Mouse (Mus musculus) embryonic facial prominence, embryonic 12.5 days (tissue): ENCODE results near the gene P4htm. TPM values are rescaled to one million over a fixed set of nuclear protein-coding genes. Genes with fewer than 3 reads are reported as not detected.

Source experiments
- ATAC-seq: fragments of 200-750 bp; cut with Nextera tagmentation; 2 replicates; pipeline ENCODE4 v1.8.0; 2017; ENCODE audit not compliant: insufficient number of reproducible peaks, insufficient read depth, low FRiP score, low TSS enrichment
- H3K27ac ChIP-seq: fragments of 300-500 bp; sonication (generic); 2 replicates; pipeline ENCODE4 v1.5.1; 2016; ENCODE audit warnings: mild to moderate bottlenecking
- H3K27me3 ChIP-seq: fragments of 300-500 bp; sonication (generic); 2 replicates; pipeline ENCODE4 v1.6.1; 2016; ENCODE audit warnings: mild to moderate bottlenecking, moderate library complexity
- H3K36me3 ChIP-seq: fragments of 300-500 bp; sonication (generic); 2 replicates; pipeline ENCODE4 v1.6.1; 2016; ENCODE audit warnings: mild to moderate bottlenecking
- H3K4me1 ChIP-seq: fragments of 300-500 bp; sonication (generic); 2 replicates; pipeline ENCODE4 v1.6.1; 2016
- H3K4me2 ChIP-seq: fragments of 300-500 bp; sonication (generic); replicated peaks from 2 replicates; pipeline ENCODE4 v1.6.1; 2016; ENCODE audit warnings: mild to moderate bottlenecking, moderate library complexity
- H3K4me3 ChIP-seq: fragments of 300-500 bp; sonication (generic); 2 replicates; pipeline ENCODE4 v1.5.1; 2016; ENCODE audit warnings: mild to moderate bottlenecking
- H3K9ac ChIP-seq: fragments of 300-500 bp; sonication (generic); 2 replicates; pipeline ENCODE4 v1.6.1; 2016; ENCODE audit warnings: mild to moderate bottlenecking, moderate library complexity
- H3K9me3 ChIP-seq: fragments of 300-500 bp; sonication (generic); 2 replicates; pipeline ENCODE4 v1.6.1; 2016; ENCODE audit warnings: mild to moderate bottlenecking, moderate library complexity
- WGBS: fragments of 180-500 bp; shearing (Covaris S2); methylation state at CpG from one replicate; pipeline ENCODE4 v1.1.7; 2016; 5-methylcytosine and 5-hydroxymethylcytosine counted together
- polyA plus RNA-seq: library from polyadenylated mRNA; unstranded; fragments of >200 nt; fragmentation: Nextera tagmentation; extraction: Ambion mirVana; gene quantifications from 2 replicates; pipeline ENCODE4 v1.2.1, GENCODE M21; 2016

P4htm gene
- polyA plus RNA-seq, 1 experiment from 2014 or later = 11.6 TPM

- H3K27me3 ChIP-seq = no peaks in the 10 kb centered on the region
- H3K4me2 ChIP-seq = peak overlapping the region; percentile 70
- 60% methylated on average over 6 of the region's 6 CpGs for WGBS
- no peak overlapping the region for H3K27ac ChIP-seq
- H3K4me1 ChIP-seq = peaks cover 54% of the 10 kb centered on the region
- no peak for ATAC-seq
- no peaks in the 10 kb centered on the region for H3K9me3 ChIP-seq
- peaks cover 48% of the 10 kb centered on the region for H3K36me3 ChIP-seq
- peak overlapping the region; percentile 90 for H3K4me3 ChIP-seq
- peak overlapping the region; percentile 89 for H3K9ac ChIP-seq
These were observed 20.4 kb downstream of the P4htm start for GRCm38 (mm10) chr9:108577025-108577424.

DNA sequence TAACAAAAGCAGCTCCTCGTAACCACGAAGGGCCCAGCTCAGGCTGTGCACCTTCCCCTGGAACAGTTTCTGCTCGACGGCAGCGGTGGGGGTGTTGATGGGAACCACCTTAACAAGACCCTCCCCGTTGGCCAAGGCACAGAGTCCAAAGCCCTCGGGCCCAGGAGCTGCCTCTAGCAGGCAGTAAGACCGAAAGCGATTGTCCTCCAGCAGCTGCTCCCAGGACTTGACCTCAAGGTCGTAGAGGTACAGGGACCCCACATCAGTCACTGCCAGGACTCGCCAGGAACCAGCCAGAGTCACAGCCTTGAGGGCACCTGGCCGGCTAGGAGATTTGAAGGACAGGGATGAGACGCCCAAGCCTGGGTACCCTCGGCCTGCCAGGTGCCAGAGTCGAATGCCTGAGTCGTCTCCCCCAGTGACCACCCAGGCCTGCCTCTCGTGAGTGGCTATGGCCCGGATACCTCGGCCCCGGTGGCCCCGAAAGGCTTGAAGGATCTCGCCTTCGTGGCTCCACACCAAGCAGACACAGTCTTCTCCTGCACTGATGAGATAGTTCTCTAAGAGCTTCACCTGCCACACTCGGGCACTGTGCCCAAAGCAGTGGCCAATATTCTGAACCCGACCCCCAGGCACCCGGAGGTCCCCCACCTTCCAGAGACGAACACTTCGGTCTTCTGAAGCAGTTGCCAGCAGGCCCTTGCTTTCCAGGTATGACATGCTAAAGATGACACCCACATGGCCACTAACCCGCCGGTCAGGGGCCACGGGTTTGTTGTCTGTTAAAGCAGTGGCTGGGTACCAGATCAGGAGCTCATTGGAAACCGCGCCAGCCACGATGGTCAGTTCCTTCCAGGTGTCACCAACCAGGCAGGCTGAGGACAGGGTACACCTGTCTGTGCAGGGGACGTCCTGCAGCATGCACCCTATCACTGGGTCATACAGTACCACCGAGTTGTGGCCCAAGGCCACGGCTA, 21.9 kb downstream of the P4htm start:
- no peaks in the 10 kb centered on the region for H3K27me3 ChIP-seq
- H3K4me3 ChIP-seq = 0 out of 2 replicates have a peak overlapping the region, but pooled peaks have one; percentile 90
- H3K9ac ChIP-seq = no peak overlapping the region
- H3K36me3 ChIP-seq = peaks cover 53% of the 10 kb centered on the region
- ATAC-seq = no peak
- H3K27ac ChIP-seq = no peak overlapping the region
- WGBS = 91% methylated on average over 37 of the region's 37 CpGs
- no peaks in the 10 kb centered on the region for H3K9me3 ChIP-seq
- no peak overlapping the region for H3K4me2 ChIP-seq
- H3K4me1 ChIP-seq = peaks cover 60% of the 10 kb centered on the region

- Histone ChIP-seq H3K4me3 (no peak overlapping the region), H3K4me2 (no peak overlapping the region), H3K36me3 (peaks cover 53% of the 10 kb centered on the region), H3K4me1 (peaks cover 66% of the 10 kb centered on the region), H3K27ac (no peak overlapping the region), H3K27me3 (no peaks in the 10 kb centered on the region), H3K9ac (no peak overlapping the region), H3K9me3 (no peaks in the 10 kb centered on the region)
- 87% methylated on average over 12 of the region's 12 CpGs for WGBS
- ATAC-seq = no peak
These were observed 22.5 kb downstream of the P4htm start for GRCm38 (mm10) chr9:108574921-108575320.

DNA sequence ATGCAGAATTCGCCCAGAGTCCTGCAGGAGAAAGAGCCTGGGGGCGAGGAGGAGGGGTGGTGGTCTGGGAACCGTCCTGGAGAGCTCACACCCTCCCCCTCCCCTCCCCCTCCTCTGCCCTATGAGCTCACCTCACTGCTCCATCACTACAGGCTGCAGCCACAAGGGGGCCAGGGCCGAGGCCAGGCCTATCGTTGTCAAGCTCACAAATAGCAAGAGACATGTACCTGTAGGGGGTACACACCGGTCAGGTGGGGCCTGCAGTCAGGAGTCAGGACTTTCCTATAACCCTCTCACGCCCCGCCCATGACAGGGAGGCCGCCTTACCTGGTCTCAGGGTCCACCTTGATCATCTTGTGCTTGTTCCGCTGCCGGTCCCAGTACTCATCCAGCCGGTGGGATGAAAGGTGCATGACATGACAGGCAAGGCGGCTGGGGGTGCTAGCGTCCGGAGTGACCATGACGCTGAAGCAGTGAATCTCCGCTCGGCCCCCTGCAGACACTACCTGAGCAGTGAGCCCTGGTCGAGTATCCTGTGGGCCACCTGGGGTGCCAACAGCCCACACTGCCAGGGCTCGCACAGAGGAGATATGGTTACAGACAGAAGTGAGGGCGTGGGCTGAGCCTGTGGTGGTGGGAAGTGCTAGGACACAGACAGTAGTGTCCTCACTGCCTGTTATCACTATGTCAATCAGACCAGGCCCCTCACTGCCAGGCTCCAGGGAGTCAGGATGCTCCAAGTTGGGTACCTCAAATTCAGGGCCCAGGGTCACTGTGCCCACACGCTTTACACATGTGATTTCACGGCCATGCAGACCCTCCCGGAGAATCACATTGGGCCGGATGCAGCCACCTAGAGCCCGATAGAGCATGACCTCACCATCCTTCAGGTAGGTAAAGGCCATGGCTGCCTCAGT, 23.4 kb downstream of the P4htm start:
- 51% methylated on average over 26 of the region's 26 CpGs for WGBS
- peaks cover 53% of the 10 kb centered on the region for H3K36me3 ChIP-seq
- no peaks in the 10 kb centered on the region for H3K27me3 ChIP-seq
- no peak for ATAC-seq
- H3K4me1 ChIP-seq = peaks cover 58% of the 10 kb centered on the region
- no peak overlapping the region for H3K4me3 ChIP-seq
- H3K4me2 ChIP-seq = no peak overlapping the region; the same call in 1 of the 2 replicates
- H3K9ac ChIP-seq = no peak overlapping the region
- no peaks in the 10 kb centered on the region for H3K9me3 ChIP-seq
- no peak overlapping the region for H3K27ac ChIP-seq

GRCm38 (mm10) chr9:108572321-108572720, 25.1 kb downstream of the P4htm start:
- peaks cover 53% of the 10 kb centered on the region for H3K36me3 ChIP-seq
- H3K4me1 ChIP-seq = peaks cover 61% of the 10 kb centered on the region
- H3K27me3 ChIP-seq = no peaks in the 10 kb centered on the region
- H3K27ac ChIP-seq = no peak overlapping the region
- H3K9me3 ChIP-seq = no peaks in the 10 kb centered on the region
- ATAC-seq = no peak
- WGBS = 90% methylated on average over 10 of the region's 10 CpGs
- no peak overlapping the region for H3K9ac ChIP-seq
- no peak overlapping the region for H3K4me2 ChIP-seq
- H3K4me3 ChIP-seq = no peak overlapping the region

GRCm38 (mm10) chr9:108571401-108571973, 26.0 kb downstream of the P4htm start:
- no peaks in the 10 kb centered on the region for H3K27me3 ChIP-seq
- 93% methylated on average over 16 of the region's 16 CpGs for WGBS
- H3K4me2 ChIP-seq = no peak overlapping the region
- no peak overlapping the region for H3K9ac ChIP-seq
- H3K4me3 ChIP-seq = no peak overlapping the region
- peaks cover 53% of the 10 kb centered on the region for H3K4me1 ChIP-seq
- no peak for ATAC-seq
- H3K9me3 ChIP-seq = no peaks in the 10 kb centered on the region
- peaks cover 53% of the 10 kb centered on the region for H3K36me3 ChIP-seq
- H3K27ac ChIP-seq = no peak overlapping the region

DNA sequence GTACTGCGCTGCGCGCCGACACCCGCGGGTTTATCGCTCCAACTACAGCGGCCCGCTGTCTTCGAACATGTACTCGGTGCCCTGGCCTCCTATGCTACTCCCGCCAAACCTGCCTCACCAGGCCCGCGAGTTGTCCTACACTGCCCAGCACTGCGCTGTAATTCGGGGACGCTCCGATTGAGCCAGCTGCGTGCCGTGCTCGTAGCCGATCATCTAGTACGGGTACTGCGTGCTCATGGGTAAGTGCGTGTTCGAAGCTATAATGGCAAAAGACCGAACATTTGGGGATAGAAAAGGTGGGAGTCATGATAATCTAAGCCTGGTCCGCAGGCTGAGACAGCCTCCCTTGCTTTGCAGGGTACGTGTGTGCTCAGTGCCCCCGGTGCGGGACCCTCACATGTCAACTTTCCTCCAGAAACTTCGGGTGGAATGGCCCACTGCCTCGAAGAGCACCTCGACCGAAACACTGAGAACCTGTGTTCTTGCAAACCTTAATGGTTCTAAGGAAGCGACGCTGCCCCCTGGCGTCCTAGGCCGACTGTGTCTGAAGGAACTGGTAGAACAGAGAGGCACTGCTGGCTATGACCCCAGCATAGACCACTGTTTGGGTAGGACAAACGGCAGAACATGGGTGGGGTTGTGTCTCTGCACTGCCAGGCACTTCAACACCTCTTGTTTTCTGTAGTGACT, 27.1 kb downstream of the P4htm start:
- H3K9ac ChIP-seq = peak overlapping the region; percentile 71
- H3K27ac ChIP-seq = peak overlapping the region; percentile 74
- H3K36me3 ChIP-seq = peaks cover 49% of the 10 kb centered on the region
- no peak; the same call in 1 of the 2 replicates for ATAC-seq
- H3K27me3 ChIP-seq = no peaks in the 10 kb centered on the region
- WGBS = 2% methylated on average over 40 of the region's 40 CpGs
- no peaks in the 10 kb centered on the region for H3K9me3 ChIP-seq
- peak overlapping the region; percentile 98 for H3K4me2 ChIP-seq
- H3K4me3 ChIP-seq = peak overlapping the region; percentile 60
- peaks cover 48% of the 10 kb centered on the region for H3K4me1 ChIP-seq

GRCm38 (mm10) chr9:108569381-108570206, 27.9 kb downstream of the P4htm start, which contains the start of gene Dalrd3:
Gene Dalrd3 (plus strand): TSS chr9:108569886.
- H3K36me3 ChIP-seq = peaks cover 48% of the 10 kb centered on the region
- H3K4me1 ChIP-seq = peaks cover 41% of the 10 kb centered on the region

GRCm38 (mm10) chr9:108568511-108568921, 29.0 kb downstream of the P4htm start:
- WGBS = 76% methylated on average over 17 of the region's 17 CpGs
- H3K9ac ChIP-seq = no peak overlapping the region; the same call in 1 of the 2 replicates
- H3K27me3 ChIP-seq = no peaks in the 10 kb centered on the region
- peaks cover 30% of the 10 kb centered on the region for H3K4me1 ChIP-seq
- no peaks in the 10 kb centered on the region for H3K9me3 ChIP-seq
- H3K4me3 ChIP-seq = peak overlapping the region; percentile 67
- peak overlapping the region; percentile 4; the same call in 1 of the 2 replicates for H3K27ac ChIP-seq
- H3K36me3 ChIP-seq = peaks cover 48% of the 10 kb centered on the region
- H3K4me2 ChIP-seq = peak overlapping the region; percentile 95
- ATAC-seq = no peak

More at GRCm38 (mm10) chr9:108569381-108570206, 27.9 kb downstream of the P4htm start, which contains the start of gene Dalrd3:
- peak within 1 kb of the TSS; percentile 60 for H3K4me3 ChIP-seq
- H3K4me2 ChIP-seq = peak within 1 kb of the TSS; percentile 98
- peak within 1 kb of the TSS; percentile 71 for H3K9ac ChIP-seq
- H3K27me3 ChIP-seq = no peaks in the 10 kb centered on the region
- H3K27ac ChIP-seq = peak within 1 kb of the TSS; percentile 74
- peak; percentile 53 for ATAC-seq
- WGBS = 6% methylated on average over 42 of the region's 42 CpGs
- H3K9me3 ChIP-seq = no peaks in the 10 kb centered on the region

GRCm38 (mm10) chr9:108567931-108568419, 29.5 kb downstream of the P4htm start:
- Histone ChIP-seq H3K9ac (peak overlapping the region; percentile 78), H3K4me1 (peaks cover 29% of the 10 kb centered on the region)

More at GRCm38 (mm10) chr9:108567931-108568419, 29.5 kb downstream of the P4htm start:
- Histone ChIP-seq H3K36me3 (peaks cover 48% of the 10 kb centered on the region), H3K4me2 (peak overlapping the region; percentile 95), H3K4me3 (peak overlapping the region; percentile 67), H3K9me3 (no peaks in the 10 kb centered on the region), H3K27me3 (no peaks in the 10 kb centered on the region), H3K27ac (peak overlapping the region; percentile 82)
- WGBS = 5% methylated on average over 18 of the region's 18 CpGs
- ATAC-seq = no peak
